Mouse (Mus musculus) brain, embryonic 14.5 days (tissue): ENCODE measurements around the gene Eps8. TPM values are rescaled to one million over a fixed set of nuclear protein-coding genes. Genes with fewer than 3 reads are reported as not detected.

Source experiments
- DNase-seq: peaks from one replicate; pipeline ENCODE4 v3.0.0-alpha.2; 2011; ENCODE audit warnings: low read depth
- CTCF ChIP-seq: fragments of 200-500 bp; IDR thresholded peaks from 2 replicates; pipeline ENCODE4 v1.5.1; 2012; ENCODE audit warnings: inconsistent platforms, mild to moderate bottlenecking, moderate library complexity, borderline replicate concordance; ENCODE audit not compliant: insufficient read depth, insufficient read length; ENCODE audit errors: extremely low read depth
- POLR2A ChIP-seq: fragments of 200-500 bp; IDR thresholded peaks from 2 replicates; pipeline ENCODE4 v1.6.1; 2012; ENCODE audit warnings: mild to moderate bottlenecking, inconsistent platforms, borderline replicate concordance; ENCODE audit not compliant: poor library complexity, insufficient read depth, insufficient read length, severe bottlenecking; ENCODE audit errors: extremely low read depth
- polyA plus RNA-seq: library from polyadenylated mRNA; depleted of rRNA; stranded (reverse); fragments of >200 nt; gene quantifications from 2 replicates; pipeline ENCODE4 v1.2.3, GENCODE M21; 2012; rRNA removed

Eps8 gene
- polyA plus RNA-seq = 5.7 and 8.0 TPM in 2 replicates

DNA sequence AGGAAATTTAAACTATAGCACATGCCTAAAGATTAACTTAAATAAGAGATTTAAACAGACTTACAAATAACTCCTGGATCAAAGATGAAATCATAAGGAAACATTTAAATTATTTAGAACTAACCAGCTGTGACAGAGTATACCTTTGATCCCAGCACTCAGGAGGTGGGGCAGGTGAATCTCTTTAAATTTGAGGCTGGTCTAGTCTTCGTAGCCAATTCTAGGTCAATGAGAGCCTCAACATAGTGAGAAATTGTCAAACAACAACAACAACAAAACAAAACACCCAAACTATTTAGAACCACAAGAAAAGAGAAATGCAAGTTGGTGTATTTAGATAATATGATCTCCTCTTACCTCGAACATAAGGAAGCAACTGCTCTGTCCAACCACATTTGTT, at the start of gene Eps8:
Gene Eps8 (minus strand): TSS at position 101 of the 400 bp plus-strand sequence.
- no peak for DNase-seq
- TF ChIP-seq POLR2A = no peak
- no peak for TF ChIP-seq CTCF

DNA sequence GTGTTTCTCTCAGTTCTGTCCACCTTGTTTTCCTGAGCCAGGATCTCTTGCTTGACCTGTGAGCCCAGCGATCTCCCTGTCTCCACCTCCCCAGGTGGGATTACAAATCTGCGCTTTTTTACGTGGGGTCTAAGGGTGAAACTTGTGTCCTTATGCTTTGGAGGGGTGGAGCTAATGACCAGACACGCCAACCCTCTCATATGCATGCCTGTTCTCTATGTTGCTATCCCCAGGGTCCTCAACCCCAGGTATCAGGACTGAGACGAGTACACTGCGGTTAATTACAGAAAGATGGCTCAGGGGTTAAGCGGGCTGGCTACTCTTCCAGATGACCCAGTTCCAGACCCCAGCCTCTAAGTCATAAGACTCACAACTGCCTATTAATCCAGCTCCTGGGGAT, 48.8 kb upstream of the Eps8 start:
- no peak for DNase-seq
- TF ChIP-seq POLR2A = no peak
- TF ChIP-seq CTCF = no peak

DNA sequence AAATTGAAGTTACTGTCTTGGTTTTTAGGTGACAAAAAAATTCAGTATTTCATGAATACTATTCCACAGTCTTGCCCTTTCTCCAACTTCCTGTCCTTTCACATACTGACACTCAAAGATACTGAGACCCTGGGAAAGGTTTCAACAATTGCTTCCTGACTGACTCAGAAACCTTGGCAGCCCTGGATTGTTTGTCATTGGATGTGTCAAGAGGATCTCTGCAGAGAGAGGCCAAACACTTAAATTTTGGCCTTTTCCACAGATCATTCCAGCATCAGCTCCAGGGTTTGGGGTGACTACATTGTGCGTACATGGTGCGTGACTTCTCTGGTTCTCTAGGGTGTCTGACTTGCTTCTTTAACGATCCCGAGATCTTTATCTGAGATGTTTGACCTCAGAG, 48.2 kb upstream of the Eps8 start:
- no peak for DNase-seq
- TF ChIP-seq POLR2A = no peak
- no peak for TF ChIP-seq CTCF

DNA sequence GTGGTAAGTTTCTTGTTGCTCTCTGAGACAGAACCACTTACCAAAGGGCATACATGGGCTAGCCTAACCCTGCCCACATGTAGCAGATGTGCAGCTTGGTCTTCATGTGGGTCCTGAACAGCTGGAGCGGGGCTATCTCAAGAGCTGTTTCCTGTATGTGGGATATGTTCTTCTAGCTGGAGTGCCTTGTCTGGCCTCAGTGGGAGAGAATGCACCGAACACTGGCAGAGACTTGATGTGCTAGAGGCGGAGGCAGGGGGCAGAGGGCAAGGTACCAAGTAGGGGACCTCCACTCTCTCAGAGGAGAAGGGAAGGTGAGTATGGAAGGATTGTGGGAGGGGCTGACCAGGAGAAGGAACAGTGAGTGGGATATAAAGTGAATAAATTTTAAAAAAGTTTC, 47.5 kb upstream of the Eps8 start:
- TF ChIP-seq CTCF (no peak), POLR2A (no peak)
- DNase-seq = no peak

DNA sequence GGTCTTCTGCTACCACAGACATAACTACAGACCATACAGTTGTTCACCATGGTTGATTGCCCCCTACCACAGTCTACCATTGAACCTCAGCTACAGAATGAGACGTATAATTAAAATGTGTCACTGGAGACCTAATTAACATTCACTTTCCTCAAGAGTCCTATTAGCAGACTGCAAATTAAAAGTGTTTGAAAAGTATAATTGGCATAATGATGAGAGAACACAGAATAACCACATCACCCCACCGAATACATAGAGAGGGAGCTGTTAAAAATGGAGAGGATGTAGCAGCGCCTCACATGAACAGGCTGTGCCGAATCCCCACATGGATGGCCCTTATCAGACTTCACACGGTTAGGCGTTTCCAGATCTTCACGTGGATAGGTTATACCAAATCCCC, 44.8 kb upstream of the Eps8 start:
- TF ChIP-seq CTCF (no peak), POLR2A (no peak)
- peak; percentile 82 for DNase-seq

DNA sequence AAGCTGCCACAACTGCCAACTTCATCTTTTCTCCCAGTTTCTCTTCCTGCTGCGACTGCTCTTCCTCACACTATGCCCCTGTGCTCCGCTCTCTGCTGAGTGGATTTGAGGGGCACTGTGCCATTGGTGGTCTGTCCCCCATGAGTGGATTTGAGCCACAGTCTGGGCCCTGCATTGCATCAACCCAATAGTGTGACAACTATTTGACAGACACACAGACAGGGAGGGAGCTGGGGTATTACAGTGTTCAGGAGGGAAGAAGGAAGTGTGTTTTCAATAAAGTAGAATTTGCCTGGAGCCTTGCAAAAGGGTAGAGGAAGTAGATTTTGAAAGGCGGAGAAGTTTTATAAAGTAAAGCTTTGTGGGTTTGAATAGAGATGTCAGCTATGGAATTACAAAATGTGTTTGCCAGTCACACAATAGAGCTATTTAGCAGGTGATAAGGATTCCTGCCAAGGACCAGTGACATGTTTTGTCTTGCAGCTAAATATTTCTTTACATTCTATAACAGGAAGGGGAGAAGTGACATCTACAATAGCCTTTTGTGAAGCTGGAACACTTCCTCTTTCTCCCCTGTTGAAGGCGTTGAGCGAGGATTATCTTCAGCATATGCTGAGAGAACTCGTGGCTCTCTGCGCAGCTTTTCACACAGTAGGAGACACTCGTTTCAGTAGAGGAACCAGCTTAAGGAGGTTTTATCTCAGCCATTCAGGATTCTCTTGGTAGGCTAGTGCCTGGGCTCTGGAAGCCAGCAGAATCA, 41.9 kb upstream of the Eps8 start:
- TF ChIP-seq POLR2A (no peak), CTCF (no peak)
- peak; percentile 32 for DNase-seq

DNA sequence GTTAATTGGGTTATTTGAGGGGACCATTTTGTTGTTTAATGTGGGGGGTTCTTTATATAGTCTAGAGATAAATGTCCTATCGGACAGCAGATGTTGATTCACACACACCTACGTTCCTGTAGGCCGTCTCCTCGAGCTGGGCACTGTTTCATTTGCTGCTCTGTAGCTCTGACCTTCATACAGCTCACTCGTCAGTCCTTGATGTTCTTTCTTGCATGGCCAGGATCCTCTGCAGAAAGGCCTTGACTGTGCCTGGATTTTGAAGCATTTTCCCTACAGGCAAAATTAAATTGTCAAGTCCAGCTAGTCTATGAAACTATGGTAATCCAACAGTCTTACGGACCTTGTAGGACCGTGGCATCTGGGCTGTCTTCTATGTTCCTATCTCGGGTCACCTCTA, 40.4 kb upstream of the Eps8 start:
- DNase-seq = no peak
- TF ChIP-seq CTCF = no peak
- TF ChIP-seq POLR2A = no peak

DNA sequence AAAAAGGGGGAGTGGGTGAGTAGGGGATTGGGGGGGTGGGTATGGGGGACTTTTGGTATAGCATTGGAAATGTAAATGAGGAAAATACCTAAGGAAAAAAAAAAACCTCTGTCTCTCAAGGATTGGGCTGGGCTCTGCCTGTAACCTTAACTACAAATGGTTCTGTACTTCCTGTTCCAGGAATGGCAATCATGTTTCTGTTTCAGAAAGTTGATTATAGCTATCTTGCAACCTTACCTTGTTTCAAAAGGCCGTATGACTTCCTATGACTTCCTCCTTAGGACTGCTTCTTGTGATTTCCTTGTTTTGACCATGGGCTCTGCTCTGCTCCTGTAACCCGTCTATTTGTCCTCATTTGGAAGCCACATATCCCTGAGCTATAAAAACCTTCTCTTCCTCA, 39.6 kb upstream of the Eps8 start:
- TF ChIP-seq POLR2A = no peak
- no peak for TF ChIP-seq CTCF
- no peak for DNase-seq

DNA sequence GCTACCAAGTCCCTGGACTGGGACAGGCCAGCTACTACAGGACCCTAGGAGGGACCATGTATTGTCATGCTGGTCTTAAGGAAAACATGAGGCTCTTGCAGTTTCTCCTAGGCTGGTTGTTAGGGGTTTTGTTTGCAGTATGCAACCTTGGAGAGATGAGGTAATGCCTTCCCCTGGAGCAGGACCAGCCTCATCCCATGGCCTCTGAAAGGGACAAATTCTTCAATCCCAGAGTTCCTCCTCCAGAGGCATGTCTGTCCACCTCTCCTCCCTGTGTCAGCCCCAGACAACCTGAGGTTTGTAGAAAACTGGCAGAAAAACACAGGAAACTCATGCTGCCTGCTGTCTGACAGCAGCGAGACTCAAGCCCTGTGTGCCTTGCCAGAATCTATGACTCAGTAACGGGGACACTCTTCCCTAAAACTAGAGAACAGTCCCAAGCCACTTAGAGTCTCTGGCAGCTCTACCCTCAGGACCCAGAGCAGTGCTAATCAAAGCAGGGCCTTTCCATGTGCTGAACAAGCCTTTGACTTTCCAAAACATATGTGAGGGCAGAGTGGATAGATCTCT, 36.0 kb upstream of the Eps8 start:
- DNase-seq = no peak

DNA sequence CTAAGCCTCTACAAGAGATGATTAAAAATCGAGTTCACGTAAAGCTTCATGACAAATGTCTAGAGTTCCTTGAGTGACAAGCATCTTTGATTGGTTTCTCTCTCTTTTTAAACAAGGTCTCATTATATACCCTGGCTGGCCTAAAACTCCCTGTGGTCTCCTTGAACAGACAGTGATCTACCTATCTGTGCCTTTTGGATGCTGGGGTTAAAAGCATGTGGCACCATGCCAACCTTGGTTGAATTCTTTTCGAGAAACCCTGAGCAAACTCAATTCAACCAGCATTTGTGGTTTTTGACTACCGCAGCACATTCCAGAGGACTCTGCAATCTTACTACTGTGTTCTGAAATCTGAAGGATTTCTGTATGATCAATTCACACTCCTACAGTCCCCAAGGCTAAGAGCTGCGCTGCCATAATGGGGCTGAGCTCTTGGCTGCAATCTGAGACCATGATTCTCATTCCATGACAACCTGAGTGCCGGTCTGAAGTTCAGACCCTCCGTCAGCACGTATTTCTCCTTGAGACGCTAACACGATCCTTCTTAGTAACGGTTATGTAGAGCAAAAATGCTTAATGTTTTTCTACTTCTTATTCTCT, 33.9 kb upstream of the Eps8 start:
- peak; percentile 6 for DNase-seq
- no peak for TF ChIP-seq POLR2A
- TF ChIP-seq CTCF = no peak

More for the DNA sequence above, 36.0 kb upstream of the Eps8 start:
- TF ChIP-seq POLR2A = no peak
- TF ChIP-seq CTCF = no peak

DNA sequence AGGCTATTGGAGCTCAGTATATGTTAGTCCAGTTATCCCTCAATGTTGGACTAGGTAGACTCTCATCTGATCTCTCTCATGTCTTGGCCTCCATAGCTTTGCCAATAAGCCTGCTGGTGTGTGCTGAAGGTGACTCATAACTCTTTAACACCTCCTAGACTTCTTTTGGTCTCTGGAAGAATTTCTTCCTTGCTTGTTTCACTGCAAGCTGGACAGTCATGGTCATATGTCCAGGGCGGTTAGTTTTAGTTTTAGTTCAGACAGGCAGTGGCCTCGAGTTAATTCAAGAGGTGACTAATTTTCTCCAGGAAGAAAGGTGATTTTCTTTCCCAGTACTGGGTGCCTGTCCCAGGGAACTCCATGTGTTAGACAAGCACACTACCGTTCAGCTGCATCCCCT, 33.4 kb upstream of the Eps8 start:
- no peak for DNase-seq
- TF ChIP-seq CTCF (no peak), POLR2A (no peak)
